Mouse (Mus musculus) B cell, adult 2 months (primary cell): Measurements from ENCODE around the gene Gbgt1.
"Not testable (repeated sequence)": the region's sequence is repeated elsewhere in the genome, so short reads cannot be mapped to it uniquely, and the experiment has no call there.

Source experiments
- DNase-seq, 2 experiments: peaks; one replicate each; pipeline ENCODE4 v3.0.0; 2022

Gene Gbgt1

GRCm38 (mm10) chr2:28496671-28497070 is at the start of gene Gbgt1:
TSS of gene Gbgt1 (plus strand) at chr2:28496891.
- peak in 1 of 2 experiments; percentile 0 for DNase-seq

GRCm38 (mm10) chr2:28447315-28447670 is 49.4 kb upstream of the Gbgt1 start:
- no peak for DNase-seq

- no peak for DNase-seq
Measured at GRCm38 (mm10) chr2:28451663-28452062, 45.0 kb upstream of the Gbgt1 start.

- DNase-seq: no peak
Measured at GRCm38 (mm10) chr2:28453539-28453938, 43.2 kb upstream of the Gbgt1 start.

- DNase-seq: no peak
Measured at GRCm38 (mm10) chr2:28456616-28457015, 40.1 kb upstream of the Gbgt1 start.

GRCm38 (mm10) chr2:28463919-28464318 is 32.8 kb upstream of the Gbgt1 start:
- peak; percentile 81 for DNase-seq

- DNase-seq: no peak
Measured at GRCm38 (mm10) chr2:28464919-28465318, 31.8 kb upstream of the Gbgt1 start.

- peak; percentile 59 to 66 for DNase-seq
Measured at GRCm38 (mm10) chr2:28465836-28466518, 30.7 kb upstream of the Gbgt1 start, which contains the start of gene 1700007K13Rik. TSS of gene 1700007K13Rik (minus strand) at chr2:28466332.

- peak; percentile 90 to 92 for DNase-seq
Measured at GRCm38 (mm10) chr2:28467860-28468485, 28.7 kb upstream of the Gbgt1 start, which contains the start of gene Mrps2. TSS of gene Mrps2 (plus strand) at chr2:28468066.

GRCm38 (mm10) chr2:28468486-28469225 is 28.0 kb upstream of the Gbgt1 start:
- no peak for DNase-seq

- no peak for DNase-seq
Measured at GRCm38 (mm10) chr2:28469461-28469860, 27.2 kb upstream of the Gbgt1 start.

- no peak for DNase-seq
Measured at GRCm38 (mm10) chr2:28470591-28470990, 26.1 kb upstream of the Gbgt1 start.

- not testable (repeated sequence) for DNase-seq
Measured at GRCm38 (mm10) chr2:28472011-28472410, 24.7 kb upstream of the Gbgt1 start.

- DNase-seq: not testable (repeated sequence)
Measured at GRCm38 (mm10) chr2:28477993-28478392, 18.7 kb upstream of the Gbgt1 start.

GRCm38 (mm10) chr2:28479208-28480204 is 17.2 kb upstream of the Gbgt1 start:
- no peak for DNase-seq

- no peak for DNase-seq
Measured at GRCm38 (mm10) chr2:28483861-28484260, 12.8 kb upstream of the Gbgt1 start.

- no peak for DNase-seq
Measured at GRCm38 (mm10) chr2:28494521-28494920, 2.2 kb upstream of the Gbgt1 start.

GRCm38 (mm10) chr2:28495207-28495756 is 1.4 kb upstream of the Gbgt1 start:
- DNase-seq: peak; percentile 54 to 68

- peak in 1 of 2 experiments; percentile 0 for DNase-seq
Measured at GRCm38 (mm10) chr2:28495801-28496595, 693 bp upstream of the Gbgt1 start.

- peak in 1 of 2 experiments; percentile 0 for DNase-seq
Measured at GRCm38 (mm10) chr2:28497561-28497960, 870 bp downstream of the Gbgt1 start.

- peak; percentile 0 for DNase-seq
Measured at GRCm38 (mm10) chr2:28498431-28498830, 1.7 kb downstream of the Gbgt1 start.
